Mouse (Mus musculus): ENCODE measurements around the gene Stx2. TPM values are rescaled to one million over a fixed set of nuclear protein-coding genes. Genes with fewer than 3 reads are reported as not detected.
"Not testable (repeated sequence)": the region's sequence is repeated elsewhere in the genome, so short reads cannot be mapped to it uniquely, and the experiment has no call there.

The Stx2 gene
- total and polyA plus RNA-seq, 3 experiments, result 0.74 to 5.2 (median 2.5) TPM

DNA sequence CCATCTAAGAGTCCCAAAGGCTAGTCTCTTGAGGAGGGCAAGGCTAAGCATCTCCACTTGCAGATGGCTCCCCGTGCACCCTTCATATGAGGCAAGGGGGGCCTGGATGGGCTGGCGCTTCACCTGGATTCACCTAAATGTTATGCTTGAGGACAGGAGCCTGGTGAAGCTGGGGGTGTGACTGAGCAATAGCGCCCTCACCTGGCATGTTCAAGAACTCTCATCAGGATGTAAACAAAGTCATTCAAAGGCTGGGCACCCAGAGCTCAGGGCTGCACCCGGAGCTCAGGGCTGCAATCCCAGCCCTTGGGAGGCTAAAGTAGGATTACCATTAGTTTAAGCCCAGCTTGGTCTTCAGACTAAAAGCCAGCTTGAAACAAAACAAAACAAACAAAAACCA lies 44.0 kb downstream of the Stx2 start:
- Histone ChIP-seq H3K4me1 (ENCODE audit: control insufficient read depth in 1 of 2, insufficient read depth in 2 of 2) (no peaks in the 10 kb centered on the region), H3K27ac (ENCODE audit: insufficient read depth, low read depth) (no peak overlapping the region), H3K36me3 (replicated peaks in 1 of 2; ENCODE audit: control insufficient read depth in 1 of 2, insufficient read depth in 1 of 2, low read length in 1 of 2) (no peaks in the 10 kb centered on the region), H3K4me3 (replicated peaks in 1 of 3; ENCODE audit: low read depth in 2 of 3, low read length in 2 of 3, poor library complexity in 1 of 3) (no peak overlapping the region), H3K27me3 (replicated peaks) (no peaks in the 10 kb centered on the region), H3K9ac (ENCODE audit: insufficient read depth, low read depth) (no peak overlapping the region), H3K79me2 (replicated peaks; ENCODE audit: control insufficient read depth, extremely low read depth, insufficient read depth, poor library complexity, severe bottlenecking) (no peaks in the 10 kb centered on the region), H3K4me2 (ENCODE audit: insufficient read depth, low read depth, poor library complexity, severe bottlenecking) (no peak overlapping the region), H3K9me3 (replicated peaks; ENCODE audit: low read length) (peaks cover 57% of the 10 kb centered on the region)
- in situ Hi-C loops (cut with MboI; ENCODE audit: low pct_ligation_motif_present, low pct_unique_long_range_greater_than_20kb, low sequenced_read_pairs) (no loop called here), dilution Hi-C loops (cut with MboI; ENCODE audit: extremely low pct_ligation_motif_present, extremely low pct_unique_long_range_greater_than_20kb, low sequenced_read_pairs) (no loop called here)
- no peak for DNase-seq (ENCODE audit: extremely low read depth)
- TF ChIP-seq CHD2 (IDR thresholded peaks at IDR 0.05; ENCODE audit: low read length) (no peak), ZNF384 (IDR thresholded peaks at IDR 0.05; ENCODE audit: low read depth, low read length) (no peak), NELFE (IDR thresholded peaks at IDR 0.05; ENCODE audit: low read depth, low read length) (no peak)

- Histone ChIP-seq H3K27ac (ENCODE audit: insufficient read depth, low read depth) (no peak overlapping the region), H3K4me3 (replicated peaks in 1 of 3; ENCODE audit: low read depth in 2 of 3, low read length in 2 of 3, poor library complexity in 1 of 3) (no peak overlapping the region), H3K4me2 (ENCODE audit: insufficient read depth, low read depth, poor library complexity, severe bottlenecking) (no peak overlapping the region), H3K36me3 (replicated peaks in 1 of 2; ENCODE audit: control insufficient read depth in 1 of 2, insufficient read depth in 1 of 2, low read length in 1 of 2) (no peaks in the 10 kb centered on the region), H3K79me2 (replicated peaks; ENCODE audit: control insufficient read depth, extremely low read depth, insufficient read depth, poor library complexity, severe bottlenecking) (no peaks in the 10 kb centered on the region), H3K9ac (ENCODE audit: insufficient read depth, low read depth) (no peak overlapping the region), H3K27me3 (replicated peaks) (no peaks in the 10 kb centered on the region), H3K9me3 (replicated peaks; ENCODE audit: low read length) (peaks cover 56% of the 10 kb centered on the region), H3K4me1 (ENCODE audit: control insufficient read depth in 1 of 2, insufficient read depth in 2 of 2) (no peaks in the 10 kb centered on the region)
- in situ Hi-C loops (cut with MboI; ENCODE audit: low pct_ligation_motif_present, low pct_unique_long_range_greater_than_20kb, low sequenced_read_pairs) (no loop called here), dilution Hi-C loops (cut with MboI; ENCODE audit: extremely low pct_ligation_motif_present, extremely low pct_unique_long_range_greater_than_20kb, low sequenced_read_pairs) (no loop called here)
- TF ChIP-seq EP300 (IDR thresholded peaks at IDR 0.05; ENCODE audit: low read length) (no peak), MEF2A (IDR thresholded peaks at IDR 0.05; ENCODE audit: borderline replicate concordance, low read depth, low read length) (no peak), NELFE (IDR thresholded peaks at IDR 0.05; ENCODE audit: low read depth, low read length) (no peak), MAFK (IDR thresholded peaks at IDR 0.05; ENCODE audit: insufficient replicate concordance, low read length) (no peak), JUN (IDR thresholded peaks at IDR 0.05; ENCODE audit: insufficient read depth, low read depth, low read length) (no peak), CHD1 (IDR thresholded peaks at IDR 0.05; ENCODE audit: low read depth, low read length) (no peak), ZNF384 (IDR thresholded peaks at IDR 0.05; ENCODE audit: low read depth, low read length) (no peak), UBTF (IDR thresholded peaks at IDR 0.05; ENCODE audit: low read depth, low read length) (no peak), SIN3A (IDR thresholded peaks at IDR 0.05; ENCODE audit: low read length) (no peak), USF1 (IDR thresholded peaks at IDR 0.05; ENCODE audit: low read depth, low read length) (no peak), MXI1 (IDR thresholded peaks at IDR 0.05; ENCODE audit: low read depth, low read length) (no peak), CHD2 (IDR thresholded peaks at IDR 0.05; ENCODE audit: low read length) (no peak), TBP (conservative IDR thresholded peaks at IDR 0.05; ENCODE audit: low read depth, low read length) (no peak), BHLHE40 (IDR thresholded peaks at IDR 0.05; ENCODE audit: low read depth, low read length) (no peak), ZC3H11A (IDR thresholded peaks at IDR 0.05; ENCODE audit: low read depth, low read length) (no peak), MYC (IDR thresholded peaks at IDR 0.05; ENCODE audit: low read depth, low read length) (no peak), ZMIZ1 (IDR thresholded peaks at IDR 0.05; ENCODE audit: low read depth, low read length) (no peak), RAD21 (IDR thresholded peaks at IDR 0.05; ENCODE audit: low read depth, low read length) (no peak)
- no peak for DNase-seq (ENCODE audit: extremely low read depth)
Measured at GRCm38 (mm10) chr5:128958916-128959315, 49.5 kb downstream of the Stx2 start.

DNA sequence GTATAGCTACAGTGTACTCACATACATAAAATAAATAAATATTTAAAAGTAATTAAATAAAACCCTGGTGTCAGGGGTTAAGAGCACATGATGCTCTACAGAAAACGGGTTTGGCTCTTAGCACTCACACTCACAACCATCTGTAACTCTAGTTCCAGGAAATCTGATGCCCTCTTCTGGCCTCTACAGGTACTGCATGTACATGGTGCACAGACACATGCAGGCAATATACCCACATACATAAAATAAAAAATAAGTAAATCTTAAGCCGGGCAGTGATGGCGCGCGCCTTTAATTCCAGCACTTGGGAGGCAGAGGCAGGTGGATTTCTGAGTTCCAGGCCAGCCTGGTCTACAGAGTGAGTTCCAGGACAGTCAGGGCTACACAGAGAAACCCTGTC lies 54.0 kb downstream of the Stx2 start:
- H3K4me2 ChIP-seq (ENCODE audit: insufficient read depth, low read depth, poor library complexity, severe bottlenecking); DNase-seq (ENCODE audit: extremely low read depth); H3K27ac ChIP-seq (ENCODE audit: insufficient read depth, low read depth); H3K79me2 ChIP-seq (replicated peaks; ENCODE audit: control insufficient read depth, extremely low read depth, insufficient read depth, poor library complexity, severe bottlenecking); H3K4me1 ChIP-seq (ENCODE audit: control insufficient read depth in 1 of 2, insufficient read depth in 2 of 2); H3K9ac ChIP-seq (ENCODE audit: insufficient read depth, low read depth); H3K27me3 ChIP-seq (replicated peaks); dilution Hi-C loops (cut with MboI; ENCODE audit: extremely low pct_ligation_motif_present, extremely low pct_unique_long_range_greater_than_20kb, low sequenced_read_pairs); H3K4me3 ChIP-seq (replicated peaks in 1 of 3; ENCODE audit: low read depth in 2 of 3, low read length in 2 of 3, poor library complexity in 1 of 3); H3K36me3 ChIP-seq (replicated peaks in 1 of 2; ENCODE audit: control insufficient read depth in 1 of 2, insufficient read depth in 1 of 2, low read length in 1 of 2); in situ Hi-C loops (cut with MboI; ENCODE audit: low pct_ligation_motif_present, low pct_unique_long_range_greater_than_20kb, low sequenced_read_pairs): not testable (repeated sequence)
- H3K9me3 ChIP-seq (replicated peaks; ENCODE audit: low read length), result peaks cover 69% of the 10 kb centered on the region
